Mouse (Mus musculus): Measurements from ENCODE around the gene Glyctk. TPM values are rescaled to one million over a fixed set of nuclear protein-coding genes. Genes with fewer than 3 reads are reported as not detected.

Gene Glyctk
- polyA plus RNA-seq, 1 experiment from 2014 or later, result 2.2 TPM

DNA sequence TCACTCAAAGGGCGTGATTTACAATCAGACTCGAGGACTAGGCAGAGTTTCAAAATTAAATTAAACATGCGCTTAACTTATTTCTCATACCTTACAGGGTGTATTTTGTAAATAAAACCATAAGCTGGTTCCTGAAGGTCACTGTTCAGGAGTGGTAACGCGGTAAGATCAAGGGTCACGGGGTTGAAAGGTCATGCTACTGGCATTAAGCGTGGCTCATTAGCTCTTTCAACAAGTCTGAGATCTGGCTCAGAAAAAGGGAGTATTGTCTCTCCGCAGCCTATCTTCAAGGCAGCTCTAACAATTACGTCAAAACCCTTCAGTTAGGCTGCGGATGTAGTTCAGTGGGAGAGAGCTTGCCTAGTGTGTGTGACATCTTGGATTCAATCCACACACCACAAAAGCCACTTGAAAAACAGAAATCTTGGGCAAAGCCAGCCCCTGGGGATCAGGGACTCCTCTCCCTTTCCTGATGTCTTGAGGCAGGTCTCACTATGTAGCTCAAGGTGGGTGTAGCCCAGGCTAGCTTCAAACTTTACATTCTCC lies 20.2 kb downstream of the Glyctk start:
- ATAC-seq (replicated peaks; ENCODE audit: insufficient number of reproducible peaks, low FRiP score, low TSS enrichment, low read depth), result no peak

DNA sequence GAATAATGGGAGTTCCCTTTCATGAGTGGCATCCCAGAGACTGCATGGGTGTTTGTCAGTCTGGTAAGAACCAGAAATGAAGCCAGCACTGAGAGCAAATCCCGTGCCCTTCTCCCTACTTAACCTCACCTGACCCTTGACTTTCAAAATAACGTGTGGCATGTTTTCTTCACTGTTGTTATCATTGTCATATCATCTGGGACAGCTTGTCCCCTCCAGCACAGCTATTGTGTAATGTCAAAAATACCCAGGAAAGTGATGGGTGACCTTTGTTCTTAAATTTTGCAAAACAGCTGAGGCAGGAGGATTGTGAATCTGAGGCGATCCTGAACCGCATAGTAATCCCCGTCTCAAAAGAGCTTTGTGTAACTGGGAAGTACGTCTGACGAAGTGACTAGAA lies 27.7 kb downstream of the Glyctk start:
- Histone ChIP-seq H3K9me3 (replicated peaks; ENCODE audit: control insufficient read depth, low read length) (no peaks in the 10 kb centered on the region), H3K9ac (replicated peaks; ENCODE audit: low read length) (no peak overlapping the region), H3K4me3 (ENCODE audit: low read depth, low read length) (no peak overlapping the region), H3K4me1 (ENCODE audit: control insufficient read depth, insufficient read depth, low read length) (no peaks in the 10 kb centered on the region; the same call in none of the 2 replicates), H3K4me2 (ENCODE audit: low read depth, low read length) (no peak overlapping the region), H3K27ac (replicated peaks; ENCODE audit: low read depth, low read length) (no peak overlapping the region), H3K36me3 (replicated peaks; ENCODE audit: control insufficient read depth, insufficient read depth, low read depth, low read length) (no peaks in the 10 kb centered on the region), H3K27me3 (ENCODE audit: control insufficient read depth, insufficient read depth, low read length) (no peaks in the 10 kb centered on the region)
- DNase-seq (ENCODE audit: low spot score) (no peak), ATAC-seq (replicated peaks; ENCODE audit: insufficient number of reproducible peaks, low FRiP score, low TSS enrichment, low read depth) (no peak)
- WGBS, result 60% methylated on average over 7 of the region's 7 CpGs

More for the DNA sequence above, 20.2 kb downstream of the Glyctk start:
- 31% methylated on average over 10 of the region's 10 CpGs for WGBS
- H3K4me1 ChIP-seq (ENCODE audit: control insufficient read depth, insufficient read depth, low read length), result no peaks in the 10 kb centered on the region
- H3K36me3 ChIP-seq (replicated peaks; ENCODE audit: control insufficient read depth, insufficient read depth, low read depth, low read length), result no peaks in the 10 kb centered on the region
- no peak for DNase-seq (ENCODE audit: low spot score)
- no peak overlapping the region for H3K9ac ChIP-seq (replicated peaks; ENCODE audit: low read length)
- H3K4me2 ChIP-seq (ENCODE audit: low read depth, low read length), result no peak overlapping the region
- H3K4me3 ChIP-seq (ENCODE audit: low read depth, low read length), result no peak overlapping the region
- H3K9me3 ChIP-seq (replicated peaks; ENCODE audit: control insufficient read depth, low read length), result no peaks in the 10 kb centered on the region
- no peaks in the 10 kb centered on the region for H3K27me3 ChIP-seq (ENCODE audit: control insufficient read depth, insufficient read depth, low read length)
- H3K27ac ChIP-seq (replicated peaks; ENCODE audit: low read depth, low read length), result no peak overlapping the region

DNA sequence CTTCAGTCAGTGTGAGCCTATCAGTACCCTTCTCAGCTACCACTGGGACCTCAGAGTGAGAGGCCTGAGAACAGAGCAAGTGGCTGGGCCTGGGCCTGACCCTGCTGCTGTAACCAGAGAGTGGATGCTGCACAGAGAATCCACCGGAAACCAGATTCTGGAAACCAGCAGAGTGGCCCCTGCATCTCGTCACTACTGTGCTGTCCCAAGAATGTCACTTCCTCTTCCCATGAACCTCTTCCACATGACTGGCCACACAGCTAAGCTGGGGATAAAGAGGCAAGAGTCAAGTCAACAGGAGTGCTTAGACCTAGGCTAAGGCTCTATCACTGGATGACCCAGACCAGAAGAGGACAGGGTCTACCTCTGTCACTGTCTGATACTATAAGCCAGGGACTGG lies 28.9 kb downstream of the Glyctk start:
- no peaks in the 10 kb centered on the region for H3K27me3 ChIP-seq (ENCODE audit: control insufficient read depth, insufficient read depth, low read length)
- 78% methylated on average over 2 of the region's 2 CpGs for WGBS

DNA sequence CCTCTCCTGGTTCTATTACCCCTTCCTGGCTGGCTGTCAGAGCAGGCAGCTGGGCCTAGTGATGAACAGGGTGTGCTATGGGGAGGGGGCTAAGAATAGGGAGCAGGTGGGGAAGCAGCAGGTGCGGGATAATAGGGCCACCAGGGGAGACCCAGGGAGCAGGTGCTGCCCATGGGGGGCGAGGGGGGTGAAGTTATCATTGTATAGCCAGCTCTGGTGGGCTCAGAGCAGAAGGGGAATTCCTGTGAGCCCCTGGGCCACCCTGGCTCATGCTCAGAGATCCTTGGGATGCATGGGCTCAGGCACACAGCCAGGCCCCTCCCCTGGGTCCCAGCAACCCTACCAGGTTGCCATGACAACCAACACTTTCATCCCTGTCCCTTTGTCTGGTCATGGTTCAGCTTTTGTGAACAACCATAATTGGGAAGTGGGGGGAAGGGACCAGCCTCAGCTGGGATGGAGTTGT lies 31.1 kb downstream of the Glyctk start:
- whole genome bisulfite sequencing, result 24% methylated on average over 2 of the region's 2 CpGs
- ATAC-seq (replicated peaks; ENCODE audit: insufficient number of reproducible peaks, low FRiP score, low TSS enrichment, low read depth) (peak; percentile 93), DNase-seq (ENCODE audit: low spot score) (peak; percentile 79)
- no peak overlapping the region for H3K27ac ChIP-seq (replicated peaks; ENCODE audit: low read depth, low read length)
- no peak overlapping the region for H3K4me3 ChIP-seq (ENCODE audit: low read depth, low read length)
- no peaks in the 10 kb centered on the region; the same call in none of the 2 replicates for H3K4me1 ChIP-seq (ENCODE audit: control insufficient read depth, insufficient read depth, low read length)
- H3K36me3 ChIP-seq (replicated peaks; ENCODE audit: control insufficient read depth, insufficient read depth, low read depth, low read length), result no peaks in the 10 kb centered on the region
- no peaks in the 10 kb centered on the region for H3K9me3 ChIP-seq (replicated peaks; ENCODE audit: control insufficient read depth, low read length)
- H3K9ac ChIP-seq (replicated peaks; ENCODE audit: low read length), result no peak overlapping the region
- no peaks in the 10 kb centered on the region for H3K27me3 ChIP-seq (ENCODE audit: control insufficient read depth, insufficient read depth, low read length)
- H3K4me2 ChIP-seq (ENCODE audit: low read depth, low read length), result no peak overlapping the region

More for the DNA sequence above, 28.9 kb downstream of the Glyctk start:
- Histone ChIP-seq H3K9ac (replicated peaks; ENCODE audit: low read length) (no peak overlapping the region), H3K36me3 (replicated peaks; ENCODE audit: control insufficient read depth, insufficient read depth, low read depth, low read length) (no peaks in the 10 kb centered on the region), H3K27ac (replicated peaks; ENCODE audit: low read depth, low read length) (no peak overlapping the region), H3K4me1 (ENCODE audit: control insufficient read depth, insufficient read depth, low read length) (no peaks in the 10 kb centered on the region; the same call in none of the 2 replicates), H3K4me2 (ENCODE audit: low read depth, low read length) (no peak overlapping the region), H3K9me3 (replicated peaks; ENCODE audit: control insufficient read depth, low read length) (no peaks in the 10 kb centered on the region), H3K4me3 (ENCODE audit: low read depth, low read length) (no peak overlapping the region)
- no peak for ATAC-seq (replicated peaks; ENCODE audit: insufficient number of reproducible peaks, low FRiP score, low TSS enrichment, low read depth)
- DNase-seq (ENCODE audit: low spot score), result no peak

DNA sequence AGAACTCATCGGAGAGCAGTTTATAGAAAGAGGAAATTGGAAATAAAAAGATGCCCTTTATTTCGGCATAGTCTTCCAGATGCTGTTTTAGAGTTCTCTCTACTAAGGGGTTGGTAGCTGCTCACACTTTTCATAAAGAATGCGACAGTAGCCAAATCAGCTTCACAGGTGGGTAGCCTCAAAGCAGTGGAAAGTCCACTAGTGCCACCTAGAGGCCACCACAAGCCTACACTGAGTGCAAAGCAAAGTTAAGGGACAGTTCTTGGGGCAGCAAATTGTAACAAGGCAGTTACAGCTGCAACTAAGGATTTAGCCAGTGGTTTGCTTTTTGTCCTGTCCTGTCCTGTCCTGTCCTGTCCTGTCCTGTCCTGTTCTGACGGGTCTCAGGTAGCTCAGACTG lies 34.3 kb downstream of the Glyctk start:
- peak; percentile 71 for DNase-seq (ENCODE audit: low spot score)
- Histone ChIP-seq H3K4me1 (ENCODE audit: control insufficient read depth, insufficient read depth, low read length) (no peaks in the 10 kb centered on the region; the same call in none of the 2 replicates), H3K9me3 (replicated peaks; ENCODE audit: control insufficient read depth, low read length) (no peaks in the 10 kb centered on the region), H3K27me3 (ENCODE audit: control insufficient read depth, insufficient read depth, low read length) (no peaks in the 10 kb centered on the region), H3K4me3 (ENCODE audit: low read depth, low read length) (no peak overlapping the region), H3K4me2 (ENCODE audit: low read depth, low read length) (no peak overlapping the region), H3K27ac (replicated peaks; ENCODE audit: low read depth, low read length) (no peak overlapping the region), H3K36me3 (replicated peaks; ENCODE audit: control insufficient read depth, insufficient read depth, low read depth, low read length) (no peaks in the 10 kb centered on the region), H3K9ac (replicated peaks; ENCODE audit: low read length) (no peak overlapping the region)
- 52% methylated on average over 4 of the region's 4 CpGs for WGBS
- no peak for ATAC-seq (replicated peaks; ENCODE audit: insufficient number of reproducible peaks, low FRiP score, low TSS enrichment, low read depth)

DNA sequence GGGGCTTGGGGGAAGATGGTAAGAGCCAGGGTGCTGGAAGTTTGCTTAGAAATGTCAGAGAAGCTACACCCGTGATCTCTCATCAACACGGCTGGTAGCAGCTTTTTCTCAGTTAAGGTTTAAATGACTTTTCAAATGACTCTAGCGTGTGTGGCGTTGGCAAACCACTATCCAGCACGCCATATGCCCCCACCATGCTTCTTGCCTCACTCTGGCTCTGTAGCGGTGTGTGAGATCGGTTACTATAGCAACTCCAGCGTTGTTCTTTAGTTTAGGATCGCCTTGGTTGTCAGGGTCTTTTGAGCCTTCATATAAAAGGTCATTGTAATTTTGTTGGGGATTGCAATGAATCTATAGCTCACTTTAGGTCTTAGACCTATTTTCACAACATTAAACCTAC lies 38.9 kb downstream of the Glyctk start:
- H3K9ac ChIP-seq (replicated peaks; ENCODE audit: low read length), result no peak overlapping the region
- no peak for ATAC-seq (replicated peaks; ENCODE audit: insufficient number of reproducible peaks, low FRiP score, low TSS enrichment, low read depth)

DNA sequence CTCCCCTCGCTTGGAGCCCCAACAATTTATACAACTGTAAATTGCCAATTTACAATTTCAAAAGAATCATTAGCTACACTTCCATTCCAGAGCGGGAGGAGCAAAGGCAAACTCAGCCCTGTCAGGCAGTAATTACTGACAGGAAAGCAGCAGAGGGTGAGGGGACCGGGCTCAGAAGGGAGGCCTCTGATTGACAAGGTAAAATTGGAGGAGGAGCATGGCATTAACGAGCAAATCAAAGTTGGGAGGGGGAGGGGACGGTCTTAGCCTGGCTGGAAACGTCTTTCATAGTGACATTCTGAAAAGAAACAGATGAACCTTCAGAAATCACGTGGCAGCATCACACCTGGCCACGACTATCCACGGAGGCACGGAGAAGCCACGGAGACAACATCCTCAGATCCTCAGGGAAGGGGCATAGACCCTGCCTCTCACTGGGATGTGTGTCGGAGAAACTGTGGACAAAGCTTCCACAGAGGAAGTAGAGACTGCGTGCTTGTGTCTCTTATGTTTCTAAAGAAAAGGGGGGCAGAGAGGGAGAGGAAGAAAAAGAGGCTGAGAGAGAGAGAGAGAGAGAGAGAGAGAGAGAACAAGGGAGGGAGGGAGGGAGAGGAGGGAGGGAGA lies 42.0 kb downstream of the Glyctk start:
- DNase-seq (ENCODE audit: low spot score), result peak; percentile 69
- Histone ChIP-seq H3K4me3 (ENCODE audit: low read depth, low read length) (no peak overlapping the region), H3K27ac (replicated peaks; ENCODE audit: low read depth, low read length) (no peak overlapping the region), H3K4me2 (ENCODE audit: low read depth, low read length) (no peak overlapping the region), H3K9ac (replicated peaks; ENCODE audit: low read length) (no peak overlapping the region), H3K27me3 (ENCODE audit: control insufficient read depth, insufficient read depth, low read length) (no peaks in the 10 kb centered on the region), H3K36me3 (replicated peaks; ENCODE audit: control insufficient read depth, insufficient read depth, low read depth, low read length) (no peaks in the 10 kb centered on the region), H3K9me3 (replicated peaks; ENCODE audit: control insufficient read depth, low read length) (no peaks in the 10 kb centered on the region), H3K4me1 (ENCODE audit: control insufficient read depth, insufficient read depth, low read length) (no peaks in the 10 kb centered on the region)
- 22% methylated on average over 13 of the region's 13 CpGs for WGBS
- ATAC-seq (replicated peaks; ENCODE audit: insufficient number of reproducible peaks, low FRiP score, low TSS enrichment, low read depth), result no peak

More for the DNA sequence above, 38.9 kb downstream of the Glyctk start:
- 77% methylated on average over 9 of the region's 9 CpGs for WGBS
- H3K36me3 ChIP-seq (replicated peaks; ENCODE audit: control insufficient read depth, insufficient read depth, low read depth, low read length), result no peaks in the 10 kb centered on the region
- no peak for DNase-seq (ENCODE audit: low spot score)
- no peak overlapping the region for H3K4me3 ChIP-seq (ENCODE audit: low read depth, low read length)
- no peak overlapping the region for H3K27ac ChIP-seq (replicated peaks; ENCODE audit: low read depth, low read length)
- H3K4me1 ChIP-seq (ENCODE audit: control insufficient read depth, insufficient read depth, low read length), result no peaks in the 10 kb centered on the region
- H3K4me2 ChIP-seq (ENCODE audit: low read depth, low read length), result no peak overlapping the region
- H3K9me3 ChIP-seq (replicated peaks; ENCODE audit: control insufficient read depth, low read length), result no peaks in the 10 kb centered on the region
- H3K27me3 ChIP-seq (ENCODE audit: control insufficient read depth, insufficient read depth, low read length), result no peaks in the 10 kb centered on the region

DNA sequence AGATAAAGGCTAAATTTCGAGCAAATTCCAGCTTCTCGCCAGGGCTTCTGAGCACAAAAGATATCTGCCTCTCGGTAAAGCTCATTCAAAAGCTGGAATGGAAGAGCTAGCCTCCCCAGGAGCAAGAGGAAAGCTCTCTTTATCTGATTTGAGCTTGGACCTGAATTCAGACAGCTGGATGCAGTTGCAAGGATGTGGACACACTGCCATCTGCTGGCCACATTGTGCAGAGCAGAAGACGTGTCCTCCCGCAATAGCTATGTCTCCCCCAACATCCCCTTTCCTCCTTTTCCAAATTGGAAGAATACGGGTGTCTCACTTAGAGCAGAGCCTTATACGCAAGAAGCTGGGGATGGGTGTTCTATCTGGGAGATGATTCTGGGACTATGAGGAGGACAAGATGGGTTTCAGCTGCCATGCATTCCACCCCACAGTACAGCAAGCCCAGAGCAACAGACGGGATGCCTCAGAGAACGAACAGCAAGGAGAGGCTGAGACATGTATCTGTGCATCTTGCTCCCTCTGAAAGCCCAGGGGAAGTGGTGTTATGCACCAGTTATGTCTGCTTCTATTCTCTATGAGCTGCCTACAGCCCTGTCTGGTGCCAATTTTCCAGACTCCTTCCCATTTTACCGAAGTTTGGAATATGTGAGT lies 45.0 kb downstream of the Glyctk start:
- ATAC-seq (replicated peaks; ENCODE audit: insufficient number of reproducible peaks, low FRiP score, low TSS enrichment, low read depth) (no peak), DNase-seq (ENCODE audit: low spot score) (peak; percentile 80)
- Histone ChIP-seq H3K4me3 (ENCODE audit: low read depth, low read length) (no peak overlapping the region), H3K27ac (replicated peaks; ENCODE audit: low read depth, low read length) (no peak overlapping the region), H3K4me1 (ENCODE audit: control insufficient read depth, insufficient read depth, low read length) (no peaks in the 10 kb centered on the region), H3K9me3 (replicated peaks; ENCODE audit: control insufficient read depth, low read length) (no peaks in the 10 kb centered on the region), H3K27me3 (ENCODE audit: control insufficient read depth, insufficient read depth, low read length) (no peaks in the 10 kb centered on the region), H3K9ac (replicated peaks; ENCODE audit: low read length) (no peak overlapping the region), H3K4me2 (ENCODE audit: low read depth, low read length) (no peak overlapping the region), H3K36me3 (replicated peaks; ENCODE audit: control insufficient read depth, insufficient read depth, low read depth, low read length) (no peaks in the 10 kb centered on the region)
- WGBS, result 35% methylated on average over 10 of the region's 10 CpGs
